Mouse (Mus musculus) midbrain, embryonic 11.5 days (tissue): ENCODE results near the gene 1700028J19Rik. TPM values are rescaled to one million over a fixed set of nuclear protein-coding genes. Genes with fewer than 3 reads are reported as not detected.
"Not testable (repeated sequence)": the region's sequence is repeated elsewhere in the genome, so short reads cannot be mapped to it uniquely, and the experiment has no call there.

ENCODE experiments used
- ATAC-seq: fragments of 200-750 bp; cut with Nextera tagmentation; 2 replicates; pipeline ENCODE4 v1.8.0; 2017; ENCODE audit warnings: moderate TSS enrichment, moderate library complexity; ENCODE audit not compliant: low FRiP score
- DNase-seq: peaks from one replicate; pipeline ENCODE4 v3.0.0; 2015; ENCODE audit warnings: low spot score; ENCODE audit errors: missing footprints
- H3K27ac ChIP-seq: fragments of 300-500 bp; sonication (generic); 2 replicates; pipeline ENCODE4 v1.5.1; 2014; ENCODE audit warnings: low read depth, low read length
- H3K27me3 ChIP-seq: fragments of 300-500 bp; sonication (generic); 2 replicates; pipeline ENCODE4 v1.6.1; 2014; ENCODE audit warnings: mild to moderate bottlenecking, low read length, moderate library complexity, mixed read lengths; ENCODE audit not compliant: control insufficient read depth, insufficient read depth
- H3K36me3 ChIP-seq: fragments of 300-500 bp; sonication (generic); 2 replicates; pipeline ENCODE4 v1.6.1; 2014; ENCODE audit warnings: mild to moderate bottlenecking, low read length, moderate library complexity, mixed read lengths; ENCODE audit not compliant: control insufficient read depth, insufficient read depth
- H3K4me1 ChIP-seq: fragments of 300-500 bp; sonication (generic); 2 replicates; pipeline ENCODE4 v1.6.1; 2014; ENCODE audit warnings: low read length; ENCODE audit not compliant: control insufficient read depth, insufficient read depth
- H3K4me2 ChIP-seq: fragments of 300-500 bp; sonication (generic); 2 replicates; pipeline ENCODE4 v1.6.1; 2014; ENCODE audit warnings: mild to moderate bottlenecking, moderate library complexity
- H3K4me3 ChIP-seq: fragments of 300-500 bp; sonication (generic); 2 replicates; pipeline ENCODE4 v1.5.1; 2014; ENCODE audit warnings: low read depth, low read length
- H3K9ac ChIP-seq: fragments of 300-500 bp; sonication (generic); 2 replicates; pipeline ENCODE4 v1.6.1; 2014; ENCODE audit warnings: low read length
- H3K9me3 ChIP-seq: fragments of 300-500 bp; sonication (generic); 2 replicates; pipeline ENCODE4 v1.6.1; 2016; ENCODE audit warnings: low read length; ENCODE audit not compliant: control insufficient read depth
- WGBS: fragments of 180-500 bp; shearing (Covaris S2); extraction: QIAGEN DNeasy Blood & Tissue Kit; methylation state at CpG from one replicate; pipeline ENCODE4 v1.1.7; 2014; 5-methylcytosine and 5-hydroxymethylcytosine counted together
- polyA plus RNA-seq: library from polyadenylated mRNA; unstranded; fragments of >200 nt; fragmentation: Nextera tagmentation; extraction: Ambion mirVana; gene quantifications from 2 replicates; pipeline ENCODE4 v1.2.1, GENCODE M21; 2014

The 1700028J19Rik gene
- polyA plus RNA-seq, 1 experiment from 2014 or later, result 1.4 TPM

DNA sequence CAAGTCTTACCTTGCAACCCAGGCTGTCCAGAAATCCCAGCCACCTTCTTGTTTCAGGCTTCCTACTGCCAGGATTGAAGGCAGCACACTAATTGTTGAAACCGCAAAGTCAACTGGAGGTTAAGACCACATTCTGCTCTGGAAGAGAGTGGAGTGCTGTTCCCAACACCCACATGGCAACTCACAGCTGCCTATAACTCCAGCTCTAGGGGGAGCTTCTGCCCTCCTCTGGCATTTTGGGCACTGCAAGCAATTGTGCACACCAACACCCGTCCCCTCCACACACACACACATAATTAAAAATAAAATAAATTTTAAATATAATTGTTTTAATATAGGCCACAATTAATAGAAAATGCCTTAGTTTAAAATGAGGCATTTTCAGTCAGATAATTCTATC is 5.3 kb downstream of the 1700028J19Rik start:
- no peaks in the 10 kb centered on the region for H3K36me3 ChIP-seq
- H3K4me3 ChIP-seq, result no peak overlapping the region
- peak; percentile 4 for DNase-seq
- H3K27me3 ChIP-seq, result no peaks in the 10 kb centered on the region
- H3K27ac ChIP-seq, result no peak overlapping the region
- H3K4me2 ChIP-seq, result no peak overlapping the region
- 68% methylated on average over 2 of the region's 2 CpGs for WGBS
- peaks cover 4% of the 10 kb centered on the region; the same call in 1 of the 2 replicates for H3K4me1 ChIP-seq
- ATAC-seq, result no peak
- H3K9ac ChIP-seq, result no peak overlapping the region
- H3K9me3 ChIP-seq, result no peaks in the 10 kb centered on the region

DNA sequence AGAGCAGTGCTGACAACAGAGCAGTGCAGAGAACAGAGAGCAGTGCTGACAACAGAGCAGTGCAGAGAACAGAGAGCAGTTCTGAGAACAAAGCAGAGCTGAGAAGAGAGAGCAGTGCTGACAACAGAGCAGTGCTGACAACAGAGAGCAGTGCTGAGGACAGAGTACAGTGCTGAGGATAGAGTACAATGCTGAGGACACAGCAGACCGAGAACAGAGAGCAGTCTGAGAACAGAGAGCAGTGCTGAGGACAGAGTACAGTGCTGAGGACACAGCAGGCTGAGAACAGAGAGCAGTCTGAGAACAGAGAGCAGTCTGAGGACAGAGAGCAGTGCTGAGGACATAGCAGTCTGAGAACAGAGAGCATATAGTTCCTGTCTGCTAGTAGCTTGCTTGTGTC is 5.8 kb downstream of the 1700028J19Rik start:
- Histone ChIP-seq H3K9me3 (no peaks in the 10 kb centered on the region), H3K27ac (no peak overlapping the region), H3K27me3 (no peaks in the 10 kb centered on the region), H3K4me1 (peaks cover 4% of the 10 kb centered on the region; the same call in 1 of the 2 replicates), H3K36me3 (no peaks in the 10 kb centered on the region), H3K4me3 (no peak overlapping the region), H3K9ac (no peak overlapping the region), H3K4me2 (no peak overlapping the region)
- WGBS, result 63% methylated on average over 1 of the region's 1 CpGs
- ATAC-seq (no peak), DNase-seq (no peak)

DNA sequence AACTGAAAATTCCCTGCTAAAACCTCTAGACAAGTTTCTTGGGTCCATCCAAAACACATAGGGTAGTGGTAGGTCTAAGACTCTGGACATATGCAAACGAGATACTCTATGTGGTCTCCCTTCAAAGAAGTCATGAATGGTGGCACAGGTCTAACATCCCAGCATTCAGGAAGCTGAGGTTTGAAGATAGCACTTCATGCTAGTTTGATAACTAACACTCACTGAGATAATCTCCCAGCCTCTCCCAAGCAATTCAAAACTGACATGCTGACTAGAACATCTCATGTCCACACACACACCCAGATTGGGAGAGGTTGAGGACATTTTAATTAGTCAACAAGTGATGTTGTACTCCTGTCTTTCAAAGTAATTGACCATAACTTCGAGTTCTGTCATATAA is 6.6 kb downstream of the 1700028J19Rik start:
- H3K27me3 ChIP-seq, result no peaks in the 10 kb centered on the region
- no peaks in the 10 kb centered on the region for H3K9me3 ChIP-seq
- 64% methylated on average over 2 of the region's 2 CpGs for WGBS
- no peak for DNase-seq
- H3K4me2 ChIP-seq, result no peak overlapping the region
- no peak overlapping the region for H3K4me3 ChIP-seq
- no peaks in the 10 kb centered on the region for H3K4me1 ChIP-seq
- ATAC-seq, result no peak
- no peaks in the 10 kb centered on the region for H3K36me3 ChIP-seq
- H3K27ac ChIP-seq, result no peak overlapping the region
- H3K9ac ChIP-seq, result no peak overlapping the region

DNA sequence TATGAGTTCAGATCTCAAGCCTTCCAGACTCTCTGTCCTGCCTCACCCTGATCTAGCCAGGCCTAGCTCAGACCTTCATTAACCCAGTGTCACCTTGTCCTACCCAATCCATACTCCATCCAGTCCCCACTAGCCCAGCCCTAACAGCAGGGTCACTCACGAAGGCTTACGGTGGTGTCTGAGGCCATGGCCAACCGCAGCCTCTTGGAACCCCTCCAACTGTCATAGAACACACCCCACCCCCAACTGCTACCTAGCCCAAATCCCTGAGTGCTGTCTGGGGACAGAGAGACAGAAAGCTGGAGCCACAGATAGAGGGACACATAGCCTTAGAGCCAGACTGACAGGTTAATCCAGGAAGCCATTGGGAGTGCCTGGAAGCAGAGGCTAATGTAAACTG is 10.6 kb downstream of the 1700028J19Rik start, which contains the start of gene Gm36864:
Gene Gm36864 (plus strand): TSS at position 269 of the 400 bp plus-strand sequence.
- Histone ChIP-seq H3K4me1 (no peaks in the 10 kb centered on the region), H3K27ac (no peak within 1 kb of the TSS), H3K4me2 (no peak within 1 kb of the TSS), H3K36me3 (no peaks in the 10 kb centered on the region), H3K9ac (no peak within 1 kb of the TSS), H3K9me3 (no peaks in the 10 kb centered on the region), H3K27me3 (no peaks in the 10 kb centered on the region), H3K4me3 (no peak within 1 kb of the TSS)
- 94% methylated on average over 3 of the region's 3 CpGs for WGBS
- DNase-seq (peak; percentile 72), ATAC-seq (no peak)

DNA sequence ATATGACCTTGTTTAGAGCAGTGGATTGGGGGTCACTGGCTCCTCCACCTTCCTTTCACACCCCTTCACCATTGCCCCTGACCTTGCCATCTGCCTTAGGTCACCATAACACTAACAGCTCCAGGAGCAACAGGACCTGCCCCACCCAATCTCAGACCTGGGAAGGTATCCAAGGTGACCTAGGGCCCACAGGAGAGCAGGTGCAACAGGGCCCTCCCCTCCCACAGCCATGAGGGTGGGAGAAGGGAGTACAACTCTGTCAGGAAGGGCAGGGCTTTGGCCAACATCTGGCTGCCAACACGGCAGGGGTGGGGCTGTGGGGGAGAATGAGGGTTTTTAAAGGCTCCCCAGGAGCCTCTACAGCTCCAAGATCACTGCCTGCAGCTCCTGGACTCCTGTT is 21.4 kb downstream of the 1700028J19Rik start, which contains the start of gene Klk1:
Gene Klk1 (plus strand): TSS at position 285 of the 400 bp plus-strand sequence.
- H3K9ac ChIP-seq, result no peak within 1 kb of the TSS
- WGBS, result 50% methylated on average over 1 of the region's 1 CpGs
- no peaks in the 10 kb centered on the region for H3K4me1 ChIP-seq
- DNase-seq (no peak), ATAC-seq (no peak)
- H3K4me2 ChIP-seq, result no peak within 1 kb of the TSS
- H3K27ac ChIP-seq, result no peak within 1 kb of the TSS
- no peaks in the 10 kb centered on the region for H3K9me3 ChIP-seq
- H3K36me3 ChIP-seq, result no peaks in the 10 kb centered on the region
- H3K4me3 ChIP-seq, result no peak within 1 kb of the TSS
- H3K27me3 ChIP-seq, result no peaks in the 10 kb centered on the region

DNA sequence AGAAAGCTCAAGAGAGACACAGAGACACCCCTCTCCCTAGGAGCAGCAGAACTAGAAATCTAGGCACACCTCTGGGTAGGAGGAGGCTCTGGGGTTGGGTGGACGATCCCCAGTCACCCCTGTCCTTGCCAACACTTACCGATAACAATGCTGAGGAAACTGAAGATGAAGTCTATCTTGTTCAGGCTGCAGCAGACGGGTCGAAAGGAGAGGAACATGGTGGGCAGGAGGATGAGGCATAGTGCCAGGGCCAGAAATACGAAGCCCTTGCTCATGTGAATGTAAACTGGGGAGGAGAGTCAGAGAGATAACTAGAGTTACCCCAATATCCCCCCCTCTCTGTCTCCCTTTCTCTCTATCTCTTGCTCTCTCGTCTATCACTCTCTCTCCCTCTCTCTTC is 24.2 kb downstream of the 1700028J19Rik start:
- not testable (repeated sequence) for H3K27ac ChIP-seq
- 86% methylated on average over 6 of the region's 6 CpGs for WGBS

DNA sequence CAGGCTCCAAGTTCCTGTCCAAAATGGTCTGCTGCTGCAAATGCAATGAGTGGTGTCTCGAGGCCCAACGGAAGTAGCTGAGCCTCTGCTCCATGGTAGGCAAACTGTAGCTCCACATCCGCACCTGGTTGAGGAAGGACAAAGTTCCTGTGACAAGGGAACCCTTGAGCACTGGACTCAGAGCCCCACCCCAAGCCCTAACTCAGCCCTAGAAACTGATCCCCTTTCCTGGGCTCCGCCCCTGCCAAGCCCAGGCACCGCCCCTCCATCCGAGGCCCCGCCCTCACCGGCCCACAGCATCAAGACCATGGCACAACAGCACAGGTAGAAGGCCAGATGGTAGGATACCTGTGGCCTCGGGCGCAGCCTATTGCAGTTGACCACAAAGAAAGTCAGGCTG is 24.9 kb downstream of the 1700028J19Rik start:
- not testable (repeated sequence) for ATAC-seq
- WGBS, result 74% methylated on average over 8 of the region's 10 CpGs

More for the DNA sequence above, 24.2 kb downstream of the 1700028J19Rik start:
- H3K4me2 ChIP-seq, H3K36me3 ChIP-seq, DNase-seq, H3K9me3 ChIP-seq, H3K9ac ChIP-seq, H3K4me1 ChIP-seq, H3K27me3 ChIP-seq, ATAC-seq, H3K4me3 ChIP-seq: not testable (repeated sequence)

DNA sequence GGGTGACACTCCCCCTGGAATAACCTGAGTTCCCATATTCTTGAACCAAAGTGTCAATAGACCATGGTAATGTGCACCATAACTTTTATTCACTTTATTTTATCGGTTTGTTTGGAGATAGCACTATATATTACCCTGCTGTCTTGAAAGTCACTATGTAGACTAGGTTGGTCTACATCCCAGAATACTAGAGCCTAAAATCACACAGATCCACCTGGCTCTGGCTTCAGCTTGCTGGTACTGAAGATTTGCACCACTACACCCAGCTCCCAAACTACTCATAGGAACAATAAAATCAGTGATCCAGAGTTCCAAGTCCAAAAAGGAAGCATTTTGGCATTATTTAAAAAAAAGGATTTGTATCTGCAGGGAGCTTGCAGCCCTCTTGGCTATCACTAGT is 30.9 kb downstream of the 1700028J19Rik start, which contains the start of gene Klk1b5:
Gene Klk1b5 (plus strand): TSS at position 301 of the 400 bp plus-strand sequence.
- Histone ChIP-seq H3K27me3 (no peaks in the 10 kb centered on the region), H3K4me1 (no peaks in the 10 kb centered on the region)

More for the DNA sequence above, 24.9 kb downstream of the 1700028J19Rik start:
- not testable (repeated sequence) for H3K36me3 ChIP-seq, DNase-seq, H3K27ac ChIP-seq, H3K9ac ChIP-seq, H3K4me3 ChIP-seq, H3K27me3 ChIP-seq, H3K4me2 ChIP-seq, H3K9me3 ChIP-seq, H3K4me1 ChIP-seq

DNA sequence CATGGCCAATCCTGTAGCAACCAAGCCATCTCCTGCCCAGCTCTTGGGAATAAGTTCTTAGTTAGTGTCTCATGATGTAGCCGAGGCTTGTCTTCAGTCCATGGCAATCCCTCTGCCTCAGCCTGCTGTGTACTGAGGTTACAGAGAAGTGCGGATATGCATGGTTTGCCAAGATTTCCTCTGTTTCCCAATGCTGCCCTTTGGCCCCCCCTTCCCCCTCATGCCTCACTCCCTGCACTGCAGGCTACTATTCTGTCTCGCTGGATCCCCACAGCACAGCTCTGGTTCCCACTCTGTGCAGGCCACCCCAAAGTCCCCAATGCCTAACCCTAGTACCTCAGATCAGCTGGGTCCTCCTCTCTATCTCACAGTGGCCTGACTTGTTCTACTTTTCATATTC is 38.2 kb downstream of the 1700028J19Rik start:
- Histone ChIP-seq H3K36me3 (no peaks in the 10 kb centered on the region), H3K27ac (no peak overlapping the region), H3K4me1 (no peaks in the 10 kb centered on the region), H3K4me3 (no peak overlapping the region), H3K9me3 (no peaks in the 10 kb centered on the region), H3K4me2 (no peak overlapping the region), H3K9ac (no peak overlapping the region), H3K27me3 (no peaks in the 10 kb centered on the region)
- no peak for DNase-seq
- ATAC-seq, result no peak
- WGBS, result 69% methylated on average over 3 of the region's 3 CpGs

More for the DNA sequence above, 30.9 kb downstream of the 1700028J19Rik start, which contains the start of gene Klk1b5:
- no peaks in the 10 kb centered on the region for H3K9me3 ChIP-seq
- H3K4me3 ChIP-seq, result no peak within 1 kb of the TSS
- 94% methylated on average over 1 of the region's 1 CpGs for WGBS
- no peaks in the 10 kb centered on the region for H3K36me3 ChIP-seq
- H3K9ac ChIP-seq, result no peak within 1 kb of the TSS
- DNase-seq, result no peak
- no peak within 1 kb of the TSS for H3K27ac ChIP-seq
- no peak for ATAC-seq
- no peak within 1 kb of the TSS for H3K4me2 ChIP-seq
